Mouse (Mus musculus) 3T3-L1 (cell line): ENCODE measurements around the gene Pcsk6.
A peak's percentile ranks its signal among the peaks of the same experiment; 100 is the strongest.

Source experiments
- DNase-seq: peaks from one replicate; pipeline ENCODE4 v3.0.0-alpha.2; 2015; ENCODE audit warnings: low read depth, low spot score

The Pcsk6 gene

GRCm38 (mm10) chr7:65861591-65862472 is at the start of gene Pcsk6:
Pcsk6 (plus strand) TSS chr7:65861734.
- DNase-seq: no peak

GRCm38 (mm10) chr7:65813611-65814212 is 47.8 kb upstream of the Pcsk6 start:
- DNase-seq: no peak

GRCm38 (mm10) chr7:65817564-65817963 is 44.0 kb upstream of the Pcsk6 start:
- no peak for DNase-seq

GRCm38 (mm10) chr7:65820391-65820790 is 41.1 kb upstream of the Pcsk6 start:
- DNase-seq: no peak

- DNase-seq: peak; percentile 20
Observed at GRCm38 (mm10) chr7:65821901-65822300, 39.6 kb upstream of the Pcsk6 start.

GRCm38 (mm10) chr7:65822506-65823119 is 38.9 kb upstream of the Pcsk6 start:
- DNase-seq: peak; percentile 76

- no peak for DNase-seq
Observed at GRCm38 (mm10) chr7:65839756-65840155, 21.8 kb upstream of the Pcsk6 start.

- DNase-seq: no peak
Observed at GRCm38 (mm10) chr7:65843210-65843609, 18.3 kb upstream of the Pcsk6 start.

GRCm38 (mm10) chr7:65860981-65861380 is 553 bp upstream of the Pcsk6 start:
- DNase-seq: no peak

GRCm38 (mm10) chr7:65862473-65863176 is 1.1 kb downstream of the Pcsk6 start:
- DNase-seq: no peak

GRCm38 (mm10) chr7:65869173-65869572 is 7.6 kb downstream of the Pcsk6 start:
- no peak for DNase-seq

GRCm38 (mm10) chr7:65869794-65870193 is 8.3 kb downstream of the Pcsk6 start:
- DNase-seq: no peak

- DNase-seq: no peak
Observed at GRCm38 (mm10) chr7:65870227-65870626, 8.7 kb downstream of the Pcsk6 start.

GRCm38 (mm10) chr7:65870928-65871580 is 9.5 kb downstream of the Pcsk6 start:
- DNase-seq: no peak

- DNase-seq: no peak
Observed at GRCm38 (mm10) chr7:65871851-65872250, 10.3 kb downstream of the Pcsk6 start.

- no peak for DNase-seq
Observed at GRCm38 (mm10) chr7:65873176-65873845, 11.8 kb downstream of the Pcsk6 start.

GRCm38 (mm10) chr7:65873902-65874301 is 12.4 kb downstream of the Pcsk6 start:
- no peak for DNase-seq

- no peak for DNase-seq
Observed at GRCm38 (mm10) chr7:65876596-65876995, 15.1 kb downstream of the Pcsk6 start.

GRCm38 (mm10) chr7:65878234-65878633 is 16.7 kb downstream of the Pcsk6 start:
- no peak for DNase-seq

- DNase-seq: no peak
Observed at GRCm38 (mm10) chr7:65879330-65879729, 17.8 kb downstream of the Pcsk6 start.
